Mouse (Mus musculus) retina, postnatal 1 day (tissue): Measurements from ENCODE around the gene Ubtd2.

Source experiments
- DNase-seq: peaks from one replicate; pipeline ENCODE4 v3.0.0-alpha.2; 2012

The Ubtd2 gene

GRCm38 (mm10) chr11:32521246-32521645, 66.1 kb downstream of the Ubtd2 start:
- DNase-seq: no peak

DNA sequence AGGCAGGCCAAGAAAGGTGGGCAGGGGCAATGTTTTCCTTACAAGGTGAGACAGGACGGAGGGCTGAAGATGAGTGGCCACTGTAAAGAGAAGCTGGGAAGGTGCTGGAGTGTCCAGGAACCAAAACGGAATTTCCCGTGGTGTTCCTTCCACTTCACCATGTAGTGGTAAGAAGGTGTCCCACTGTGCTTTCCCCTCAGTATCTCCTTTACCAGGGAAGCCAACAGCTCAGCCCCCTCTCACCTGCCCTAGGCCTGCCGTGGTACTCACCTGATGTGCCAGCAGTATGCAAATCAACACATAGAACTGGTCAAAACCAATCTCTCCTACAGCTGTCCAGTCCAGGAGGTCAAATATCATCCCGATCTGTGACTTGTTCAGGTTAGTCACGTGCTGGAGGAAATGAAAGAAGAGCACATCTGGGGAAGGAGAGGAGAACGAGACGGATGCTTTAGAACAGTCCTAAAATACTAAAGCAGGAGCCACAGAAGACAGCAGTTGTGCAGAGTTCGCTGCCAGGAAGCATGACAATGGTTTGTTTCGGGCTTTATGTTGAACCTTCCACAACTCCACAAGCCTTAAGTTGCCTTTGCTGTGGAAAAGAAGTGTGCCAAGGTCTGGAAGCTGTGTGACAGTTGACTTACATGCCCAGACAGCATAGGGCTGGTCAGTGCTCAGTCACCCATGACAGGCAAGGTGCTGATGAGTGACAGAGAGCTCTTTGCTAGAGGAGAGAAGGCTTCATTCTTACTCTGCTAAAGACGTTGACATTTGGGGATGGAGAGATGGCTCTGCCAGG, 69.2 kb downstream of the Ubtd2 start:
- no peak for DNase-seq

DNA sequence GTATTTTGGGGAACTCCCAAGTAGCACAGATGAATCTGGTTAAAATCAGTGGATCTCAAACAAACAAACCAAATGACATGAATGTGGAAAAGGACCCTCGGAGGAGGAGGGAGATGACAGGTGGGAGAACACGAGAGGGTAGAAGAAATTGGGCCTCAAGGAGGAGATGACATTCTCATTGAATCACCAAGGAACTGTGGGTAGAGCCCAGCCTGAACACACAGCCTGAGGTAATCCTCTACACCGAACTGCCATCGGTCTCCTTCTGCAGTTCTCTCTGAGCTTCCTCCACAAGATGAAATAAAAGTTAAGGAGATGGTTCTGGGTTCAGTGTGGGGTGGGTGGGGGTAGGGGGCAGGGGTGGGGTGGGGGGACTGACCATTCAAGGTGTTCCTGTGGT, 71.8 kb downstream of the Ubtd2 start:
- DNase-seq: no peak

DNA sequence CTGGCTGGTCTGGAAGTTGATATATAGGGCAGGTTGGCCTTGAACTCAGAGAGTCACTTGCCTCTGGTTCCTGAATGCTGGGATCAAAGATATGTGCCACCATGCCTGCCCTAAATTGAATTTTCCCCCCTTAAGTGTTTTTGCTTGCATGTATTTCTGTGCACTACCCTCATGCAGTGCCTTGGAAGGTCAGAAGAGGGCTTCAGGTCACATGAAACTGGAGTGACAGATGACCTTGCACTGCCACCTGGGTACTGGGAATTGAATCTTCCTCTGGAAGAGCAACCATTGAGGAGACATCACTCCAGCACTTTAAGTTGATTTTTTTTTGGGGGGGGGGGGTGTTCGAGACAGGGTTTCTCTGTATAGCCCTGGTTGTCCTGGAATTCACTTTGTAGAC, 75.0 kb downstream of the Ubtd2 start:
- DNase-seq: no peak

DNA sequence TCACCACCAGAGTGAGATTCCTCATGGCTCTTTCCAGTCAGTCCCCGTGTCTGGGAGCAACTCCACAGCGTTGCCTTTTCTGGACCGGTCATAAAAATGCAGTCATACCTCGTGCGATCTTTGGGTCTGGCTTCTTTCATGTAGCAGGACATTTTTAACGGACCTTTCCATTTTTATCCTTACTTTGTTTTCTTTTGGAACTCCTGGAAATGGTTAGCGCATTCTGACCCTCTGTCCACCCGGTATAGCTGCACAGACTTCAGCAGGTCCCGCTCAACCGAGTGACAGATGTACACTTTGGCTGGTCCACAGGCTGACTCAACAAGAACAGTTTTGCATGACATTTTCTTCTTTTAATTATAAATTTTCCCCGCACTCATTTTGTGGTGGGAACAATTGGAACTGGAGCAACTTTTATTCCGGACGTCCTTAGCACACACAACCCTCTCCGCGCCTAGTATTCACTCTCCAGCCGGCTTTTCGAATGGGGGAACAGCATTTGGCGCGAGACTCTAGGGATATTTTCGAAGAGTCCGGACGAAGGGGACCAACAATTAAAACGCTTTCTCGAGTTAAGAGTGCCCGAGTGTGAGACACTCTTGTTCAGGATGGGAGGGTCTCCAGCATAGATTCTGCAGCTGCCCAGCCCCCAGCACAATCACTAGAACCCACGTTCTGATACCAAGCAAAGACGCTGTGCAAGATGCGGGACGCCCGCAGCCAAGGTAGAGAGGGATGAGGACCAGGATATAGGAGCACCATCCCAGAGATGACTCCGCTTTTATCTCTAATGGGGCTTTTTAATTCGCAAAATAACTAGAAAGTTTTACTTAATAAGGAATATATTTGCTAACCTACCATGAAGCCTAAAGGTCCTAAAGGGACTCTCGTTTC, 76.9 kb downstream of the Ubtd2 start, which contains the start of gene Efcab9:
TSS of gene Efcab9 (minus strand) at position 211 of the 894 bp plus-strand sequence.
- DNase-seq: peak; percentile 33

GRCm38 (mm10) chr11:32532765-32533481, 77.8 kb downstream of the Ubtd2 start, which contains the start of gene Stk10:
Gene Stk10, plus strand, starts transcription at chr11:32533305.
- peak; percentile 91 for DNase-seq

- peak; percentile 53 for DNase-seq
These were observed 78.5 kb downstream of the Ubtd2 start for GRCm38 (mm10) chr11:32533482-32534261.

DNA sequence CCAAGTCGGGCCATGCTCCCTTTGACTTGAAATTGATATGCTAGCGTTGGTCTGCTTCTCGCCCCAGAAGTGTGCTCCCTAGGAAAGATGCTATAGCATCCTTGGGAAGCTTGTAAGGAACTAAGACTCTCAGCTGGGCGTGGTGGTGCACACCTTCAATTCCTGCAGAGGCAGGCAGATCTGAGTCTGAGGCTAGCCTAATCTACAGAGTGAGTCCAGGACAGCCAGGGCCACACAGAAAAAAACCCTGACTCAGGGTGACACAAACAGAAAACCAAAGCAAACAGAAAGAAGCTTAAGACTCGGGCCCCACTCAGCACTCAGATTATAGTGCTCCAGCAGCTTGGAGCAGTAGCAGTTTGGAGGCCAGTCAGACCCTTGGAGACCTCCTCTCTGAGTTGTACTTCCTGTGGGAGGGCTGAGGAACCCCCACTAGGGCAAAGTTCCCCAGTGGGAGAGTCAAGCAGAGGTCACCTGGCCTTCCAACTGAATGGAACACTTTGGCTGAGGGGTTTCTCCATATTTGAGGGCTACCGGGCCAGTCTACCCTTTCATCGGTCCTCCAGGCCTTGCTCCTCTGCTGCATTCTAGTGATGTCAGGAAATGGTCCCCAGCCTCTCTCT, 79.4 kb downstream of the Ubtd2 start:
- DNase-seq: no peak

DNA sequence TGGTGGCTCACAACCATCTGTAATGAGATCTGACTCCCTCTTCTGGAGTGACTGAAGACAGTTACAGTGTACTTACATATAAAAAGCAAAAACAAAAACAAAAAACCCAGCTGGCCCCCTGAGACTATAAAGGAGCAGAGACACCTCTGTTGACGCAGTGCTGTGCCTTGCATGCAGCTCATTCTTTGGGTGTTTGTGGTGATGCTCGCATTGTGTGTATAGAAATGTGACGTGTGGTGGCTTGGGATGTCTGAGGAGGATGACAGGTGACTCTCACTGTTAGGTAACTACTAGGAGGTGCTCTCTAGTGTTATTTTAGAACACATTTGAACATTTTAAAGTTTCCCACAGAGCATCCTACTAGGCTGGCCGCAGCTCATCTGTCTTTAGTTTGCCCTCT, 80.5 kb downstream of the Ubtd2 start:
- no peak for DNase-seq

DNA sequence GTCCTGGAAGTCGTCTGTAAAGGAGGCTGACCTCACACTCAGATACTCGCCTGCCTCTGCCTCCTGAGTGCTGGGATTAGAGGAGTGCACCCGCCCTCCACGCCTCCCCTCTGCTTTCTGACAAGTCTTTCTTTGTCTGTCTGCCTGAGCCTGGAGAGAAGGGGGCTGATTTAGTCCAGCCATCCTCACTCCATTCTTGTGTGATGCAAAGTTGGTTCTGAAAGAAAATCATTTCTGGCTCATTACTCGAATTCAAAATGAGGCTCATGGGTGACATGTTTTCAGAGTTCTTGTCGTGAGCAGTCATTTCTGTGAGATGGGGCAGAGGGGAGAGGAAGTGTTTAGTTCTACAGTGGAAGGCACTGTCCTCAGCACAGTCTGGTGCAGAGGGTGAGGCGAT, 81.8 kb downstream of the Ubtd2 start:
- DNase-seq: peak; percentile 84

GRCm38 (mm10) chr11:32538435-32538834, 83.3 kb downstream of the Ubtd2 start:
- no peak for DNase-seq

- DNase-seq: no peak
These were observed 83.7 kb downstream of the Ubtd2 start for GRCm38 (mm10) chr11:32538846-32539245.

DNA sequence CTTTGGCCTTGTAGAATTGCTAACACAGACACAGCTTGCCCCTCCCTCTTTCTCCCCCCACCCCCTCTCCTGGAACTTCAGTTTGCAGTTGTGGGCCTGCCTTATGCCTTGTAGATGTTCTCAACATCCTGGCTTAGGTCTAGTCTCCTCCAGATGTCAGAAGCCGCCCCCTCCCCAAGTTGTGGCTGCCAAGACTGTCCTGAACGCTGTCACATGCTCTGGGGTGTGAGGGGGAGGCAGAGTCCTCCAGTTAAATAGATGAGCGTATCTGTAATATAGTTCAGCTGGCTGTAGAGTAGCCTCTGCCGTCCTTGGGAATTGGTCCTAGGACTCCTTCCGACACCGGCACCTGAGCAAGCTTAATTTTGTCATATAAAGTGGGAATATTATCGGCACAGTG, 84.5 kb downstream of the Ubtd2 start:
- DNase-seq: no peak

GRCm38 (mm10) chr11:32540463-32540862, 85.3 kb downstream of the Ubtd2 start:
- DNase-seq: no peak

DNA sequence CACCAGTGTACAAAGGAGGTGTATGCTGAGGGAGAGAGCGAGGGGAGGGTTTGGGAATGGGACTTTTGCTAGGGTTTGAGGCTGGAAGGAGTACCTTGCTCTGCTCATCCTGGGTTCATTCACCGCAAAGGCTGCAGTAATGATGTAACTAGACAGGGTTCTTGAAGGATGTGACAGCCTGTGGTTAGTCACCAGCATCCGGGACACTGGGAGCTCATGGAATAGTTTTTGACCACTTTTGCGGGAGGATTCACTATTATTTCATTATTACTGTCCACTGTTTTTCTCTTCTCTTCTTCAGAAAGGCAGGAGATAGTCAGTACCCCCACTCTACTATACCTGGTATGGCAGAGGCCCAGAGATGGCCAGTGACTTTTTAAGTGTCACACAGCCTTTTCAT, 87.0 kb downstream of the Ubtd2 start:
- DNase-seq: no peak

GRCm38 (mm10) chr11:32542687-32543411, 87.7 kb downstream of the Ubtd2 start:
- DNase-seq: no peak

GRCm38 (mm10) chr11:32544041-32544440, 88.9 kb downstream of the Ubtd2 start:
- DNase-seq: no peak

DNA sequence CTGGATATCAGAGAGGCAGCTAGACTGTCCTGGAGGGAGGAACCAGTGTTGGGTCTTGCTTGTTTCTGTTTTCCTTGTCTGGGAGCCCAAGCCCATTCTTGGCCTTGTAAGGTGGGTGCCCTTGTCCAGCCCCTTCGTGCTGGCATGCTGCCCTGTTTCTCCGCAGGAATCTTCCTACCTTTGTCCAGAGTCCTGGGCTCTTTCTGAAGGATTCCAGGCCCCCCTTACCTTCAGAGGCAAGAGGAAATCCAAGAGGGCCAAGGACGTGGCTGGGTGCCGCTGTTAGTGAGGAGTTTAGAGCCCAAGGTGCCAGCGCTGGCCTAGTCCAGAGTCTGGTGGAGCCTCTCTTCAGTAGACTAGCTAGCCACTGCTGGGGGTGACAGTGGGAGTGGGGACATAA, 89.3 kb downstream of the Ubtd2 start:
- DNase-seq: no peak

GRCm38 (mm10) chr11:32545605-32546004, 90.4 kb downstream of the Ubtd2 start:
- DNase-seq: no peak

GRCm38 (mm10) chr11:32546483-32546882, 91.3 kb downstream of the Ubtd2 start:
- DNase-seq: no peak

DNA sequence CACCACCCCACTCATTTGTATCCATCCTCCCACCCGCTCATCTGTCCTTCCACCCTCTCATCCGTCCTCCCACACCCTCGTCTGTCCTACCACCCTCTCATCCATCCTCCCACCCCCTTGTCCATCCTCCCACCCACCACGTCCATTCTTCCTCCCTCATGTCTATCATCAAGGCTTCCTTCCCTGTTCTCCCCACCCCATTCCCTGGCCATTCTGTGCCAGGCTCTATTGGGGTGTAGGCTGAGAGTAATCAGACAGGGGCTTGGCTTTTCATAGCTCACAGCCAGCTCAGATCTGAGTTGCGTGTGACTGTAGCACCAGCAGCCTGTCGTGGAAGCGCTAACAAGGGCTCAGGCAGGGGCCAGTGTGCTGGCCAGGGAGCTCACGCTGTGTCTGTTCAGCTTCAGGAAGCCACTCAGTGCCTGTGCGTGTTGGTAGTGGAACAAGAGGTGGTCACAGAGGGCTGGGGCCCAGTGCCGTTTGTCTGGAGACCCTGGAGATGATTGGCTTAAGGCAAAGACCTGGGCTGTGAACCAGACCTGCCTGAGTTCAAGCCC, 92.3 kb downstream of the Ubtd2 start:
- DNase-seq: no peak
